Mouse (Mus musculus): ENCODE data around the gene Srsf12.

- TF ChIP-seq ZC3H11A (IDR thresholded peaks at IDR 0.05; ENCODE audit: borderline replicate concordance, low read depth, low read length), result no peak
- no peak for TF ChIP-seq CHD2 (IDR thresholded peaks at IDR 0.05; ENCODE audit: low read depth, low read length)
- no peak for TF ChIP-seq HCFC1 (IDR thresholded peaks at IDR 0.05; ENCODE audit: borderline replicate concordance, insufficient read depth, low read length)
- no peak for TF ChIP-seq MAFK (IDR thresholded peaks at IDR 0.05; ENCODE audit: insufficient read depth, low read depth, low read length)
Measured at GRCm38 (mm10) chr4:33257263-33257964, 48.6 kb downstream of the Srsf12 start.
